Mouse (Mus musculus) gastrocnemius, postnatal 10 days (tissue): ENCODE measurements around the gene Wdr18. TPM values are rescaled to one million over a fixed set of nuclear protein-coding genes. Genes with fewer than 3 reads are reported as not detected.
A peak's percentile ranks its signal among the peaks of the same experiment; 100 is the strongest.

Experiments used
- DNase-seq: peaks from one replicate; pipeline ENCODE4 v3.0.0; 2021; ENCODE audit warnings: mixed read lengths
- long read RNA-seq, 2 experiments: library from polyadenylated mRNA; stranded (forward); transcript quantifications; one replicate each; pipeline ENCODE4 v2.0.0; 2021
- total RNA-seq, 2 experiments: library from RNA; stranded (reverse); gene quantifications; 2 replicates each; pipeline ENCODE4 v1.2.3; 2021

The Wdr18 gene
- total RNA-seq: 10 to 100 TPM; 18.0 to 21.8 TPM
- long read RNA-seq, experiment 1, transcript Wdr18-201 (10 exons, 3,911 nt): major isoform, 82 of 87 reads
- long read RNA-seq, experiment 1, partial matches to known transcripts: 1 of 87 reads
- long read RNA-seq, experiment 1, other reads (novel, unspliced or antisense): 4 of 87 reads
- long read RNA-seq, experiment 2, transcript Wdr18-201 (10 exons, 3,911 nt): major isoform, 106 of 111 reads
- long read RNA-seq, experiment 2, partial matches to known transcripts: 0 of 111 reads
- long read RNA-seq, experiment 2, other reads (novel, unspliced or antisense): 4 of 111 reads

DNA sequence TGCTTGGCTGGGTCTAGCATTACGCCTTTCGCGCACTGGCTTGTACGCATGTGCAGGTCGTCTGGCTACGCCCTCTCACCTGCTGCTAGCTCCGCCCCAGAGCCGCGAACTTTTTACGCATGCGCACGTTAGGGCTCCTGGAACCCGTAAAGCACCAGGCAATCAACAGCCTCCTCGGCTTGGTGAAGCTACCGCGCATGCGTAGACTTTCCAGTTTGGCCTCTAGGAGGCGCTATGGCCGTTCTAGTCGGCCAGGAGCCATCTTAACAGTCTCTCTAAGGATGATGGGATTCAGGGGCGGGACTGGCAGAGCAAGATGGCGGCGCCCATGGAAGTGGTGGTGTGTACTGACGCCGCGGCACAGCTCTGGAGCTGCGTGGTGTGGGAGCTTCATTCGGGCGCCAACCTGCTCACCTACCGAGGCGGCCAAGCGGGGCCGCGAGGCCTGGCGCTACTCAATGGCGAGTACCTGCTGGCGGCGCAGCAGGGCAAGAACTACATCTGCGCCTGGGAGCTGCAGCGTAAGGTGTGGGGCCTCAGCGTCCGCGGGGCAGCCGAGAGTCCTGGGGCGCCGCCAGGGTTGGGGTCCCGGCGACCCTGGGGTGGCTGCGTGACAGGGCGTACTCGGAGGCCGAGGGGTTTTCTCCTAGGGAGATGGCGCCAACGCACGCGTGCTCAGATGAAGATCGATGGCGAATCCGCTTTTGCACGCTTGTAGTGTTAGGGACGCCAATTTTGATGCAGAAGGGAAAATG, at the start of gene Wdr18:
TSS of gene Wdr18 (plus strand) at position 306 of the 755 bp plus-strand sequence.
- peak; percentile 98 for DNase-seq

DNA sequence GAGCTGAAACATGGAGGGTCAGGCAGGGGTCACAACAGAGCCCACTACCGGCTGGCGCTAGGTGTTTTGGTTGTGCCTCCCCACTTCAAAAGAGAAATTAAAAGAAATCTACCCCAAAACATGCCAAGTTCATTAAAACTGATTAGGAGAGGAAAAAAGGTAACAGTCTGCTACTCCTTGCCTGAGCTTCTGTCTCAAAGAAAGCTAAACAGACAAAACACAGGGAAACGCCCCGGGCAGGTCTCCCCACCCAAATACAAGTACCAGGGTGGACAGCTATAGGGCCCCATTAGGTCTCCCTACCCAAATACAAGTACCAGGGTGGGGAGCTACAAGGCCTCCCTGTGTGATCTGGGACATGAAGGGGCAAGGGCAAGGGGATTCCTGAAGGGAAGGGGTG, 49.4 kb upstream of the Wdr18 start, which contains the start of gene Gm26602:
TSS of gene Gm26602 (plus strand) at position 301 of the 400 bp plus-strand sequence.
- DNase-seq: no peak

DNA sequence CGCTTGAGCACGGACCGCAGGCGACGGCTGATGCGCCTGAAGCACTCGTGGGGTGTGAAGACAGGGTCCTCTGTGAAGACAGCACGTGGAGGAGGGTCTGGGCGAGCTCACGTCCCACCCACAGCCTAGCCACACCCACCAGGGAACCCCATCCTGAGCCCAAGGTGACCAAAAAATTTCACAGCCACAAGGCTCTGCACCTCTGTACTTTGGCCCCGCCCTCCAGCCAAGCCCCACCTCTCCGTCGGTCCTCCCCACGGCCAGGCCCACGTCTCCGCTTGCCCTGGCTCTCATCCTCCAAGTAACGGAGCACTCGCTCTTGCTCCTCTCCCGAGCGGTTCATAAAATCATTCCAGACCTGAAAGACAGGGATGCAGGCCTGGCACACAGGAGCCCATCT, 47.5 kb upstream of the Wdr18 start:
- DNase-seq: no peak

DNA sequence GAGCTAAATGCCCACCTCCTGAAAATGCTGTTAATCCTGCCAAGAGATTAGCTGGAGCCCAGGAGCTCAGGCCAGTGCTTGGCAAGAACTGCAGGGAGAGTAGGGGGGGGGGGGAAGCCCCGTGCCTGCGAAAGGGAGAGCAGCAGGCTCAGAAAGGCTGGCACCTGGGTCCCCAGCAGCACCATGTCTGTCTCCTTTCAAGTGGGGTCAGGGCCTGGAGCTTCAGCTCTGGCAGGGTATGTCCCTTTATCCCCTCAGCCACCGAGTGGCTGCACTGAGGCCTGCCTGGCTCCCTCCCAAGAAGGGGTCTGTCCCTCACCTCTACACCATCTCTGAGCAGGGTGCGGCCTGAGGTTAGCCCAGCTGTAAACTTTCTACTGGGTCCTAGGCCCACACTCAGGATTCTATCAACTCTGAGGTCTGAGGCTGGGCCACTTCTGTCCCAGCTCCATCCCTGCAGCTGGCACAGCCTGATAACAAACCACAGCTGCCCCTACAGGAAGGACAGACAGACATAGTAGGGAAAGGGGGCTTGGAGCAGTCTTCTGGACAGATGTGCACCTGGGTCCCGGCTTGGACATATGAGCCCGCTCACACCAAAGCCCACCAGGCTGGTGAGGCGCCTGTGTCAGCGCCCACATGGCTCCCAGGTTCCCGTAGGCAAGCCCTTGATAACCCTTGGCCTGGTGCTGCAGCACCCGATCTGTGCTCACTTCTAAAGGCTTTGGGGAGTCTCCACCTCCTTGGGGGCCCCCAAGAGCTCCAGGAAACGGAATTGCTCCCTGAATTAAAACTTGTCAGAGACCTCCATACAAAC, 45.6 kb upstream of the Wdr18 start:
- DNase-seq: no peak

DNA sequence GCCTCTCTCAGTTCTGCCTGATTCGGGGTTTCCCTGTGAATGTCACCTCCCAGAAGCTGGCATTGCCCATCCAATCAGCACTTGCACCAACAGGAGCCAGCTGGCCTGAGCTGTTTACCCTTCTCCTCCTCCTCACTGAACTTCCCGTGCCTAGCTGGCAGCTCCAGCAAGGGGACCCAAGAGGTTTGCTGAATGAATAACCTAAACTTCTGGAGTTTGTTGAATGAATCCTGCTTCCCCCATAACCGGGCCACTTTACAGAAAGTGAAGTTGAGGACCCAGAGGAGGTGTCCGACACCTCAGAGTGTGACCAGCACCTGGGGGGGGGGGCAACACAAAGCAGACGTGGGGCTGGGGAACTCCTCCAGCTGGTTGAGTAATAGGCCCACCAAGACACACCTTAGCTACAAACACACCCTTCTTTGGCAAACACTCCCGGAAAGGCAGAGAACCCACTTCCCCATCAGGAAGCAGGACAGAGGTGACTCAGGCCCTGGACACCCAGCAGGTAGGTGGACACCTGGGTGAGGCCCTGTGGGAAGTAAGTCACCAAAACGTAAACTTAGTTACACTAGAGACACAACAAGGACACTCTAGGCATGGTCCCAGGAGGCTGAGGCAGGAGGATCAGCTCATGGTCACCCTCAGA, 44.9 kb upstream of the Wdr18 start:
- no peak for DNase-seq

DNA sequence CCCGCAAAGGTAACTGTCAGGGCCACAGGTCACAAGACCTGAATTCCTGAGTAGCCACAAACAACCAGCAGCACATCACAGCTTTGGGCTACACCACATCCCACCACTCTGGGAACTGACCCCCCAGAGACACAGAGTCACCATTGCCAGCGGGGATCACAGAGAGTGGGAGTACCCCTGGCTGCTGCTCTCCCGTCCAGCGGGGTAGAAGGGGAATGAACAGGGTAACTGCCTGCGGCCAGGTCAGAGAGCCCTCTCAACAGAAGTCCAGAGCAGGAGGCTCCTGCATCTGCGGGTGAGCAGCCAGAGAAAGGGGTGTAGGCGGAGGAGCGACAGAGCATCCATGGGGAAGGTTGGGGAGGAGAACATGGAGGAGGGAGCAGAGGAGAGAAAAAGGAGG, 43.9 kb upstream of the Wdr18 start:
- no peak for DNase-seq

DNA sequence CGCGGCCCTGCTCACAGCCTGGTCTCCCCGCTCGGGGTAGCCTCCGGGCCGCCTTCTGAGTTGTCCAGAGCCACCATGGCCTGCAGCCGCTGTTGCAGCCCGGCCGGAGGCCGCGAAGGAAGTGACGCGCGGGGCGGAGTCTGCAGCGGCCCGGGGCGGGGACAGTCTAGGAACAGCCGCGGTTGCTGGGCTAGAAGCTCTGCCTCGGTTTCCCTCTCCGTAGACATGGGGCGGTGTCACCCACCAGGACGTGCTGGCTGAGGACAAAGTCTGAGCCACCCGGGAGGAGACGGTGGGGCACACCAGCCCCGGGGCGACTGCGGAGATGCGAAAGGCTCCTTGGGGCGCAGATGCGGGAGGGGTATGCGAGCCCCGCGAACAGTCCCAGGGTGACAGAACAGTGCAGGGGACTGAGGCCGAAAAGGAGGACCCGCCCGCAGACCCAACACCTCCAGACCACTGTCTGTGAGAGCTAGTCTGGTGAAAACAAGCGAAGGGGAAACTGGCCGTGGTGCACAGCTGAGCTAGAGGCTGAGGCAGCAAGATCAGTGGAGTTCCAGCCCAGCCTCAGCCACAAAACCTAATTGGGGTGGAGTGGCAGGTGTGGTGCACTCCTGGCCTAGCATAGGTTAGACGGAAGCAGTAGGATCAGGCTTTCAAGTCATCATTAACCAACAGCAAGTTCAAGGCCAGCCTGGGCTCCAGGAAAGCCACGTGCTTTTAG, 43.0 kb upstream of the Wdr18 start, which contains the start of gene Kiss1r:
TSS of gene Kiss1r (plus strand) at position 164 of the 724 bp plus-strand sequence.
- DNase-seq: peak; percentile 91

DNA sequence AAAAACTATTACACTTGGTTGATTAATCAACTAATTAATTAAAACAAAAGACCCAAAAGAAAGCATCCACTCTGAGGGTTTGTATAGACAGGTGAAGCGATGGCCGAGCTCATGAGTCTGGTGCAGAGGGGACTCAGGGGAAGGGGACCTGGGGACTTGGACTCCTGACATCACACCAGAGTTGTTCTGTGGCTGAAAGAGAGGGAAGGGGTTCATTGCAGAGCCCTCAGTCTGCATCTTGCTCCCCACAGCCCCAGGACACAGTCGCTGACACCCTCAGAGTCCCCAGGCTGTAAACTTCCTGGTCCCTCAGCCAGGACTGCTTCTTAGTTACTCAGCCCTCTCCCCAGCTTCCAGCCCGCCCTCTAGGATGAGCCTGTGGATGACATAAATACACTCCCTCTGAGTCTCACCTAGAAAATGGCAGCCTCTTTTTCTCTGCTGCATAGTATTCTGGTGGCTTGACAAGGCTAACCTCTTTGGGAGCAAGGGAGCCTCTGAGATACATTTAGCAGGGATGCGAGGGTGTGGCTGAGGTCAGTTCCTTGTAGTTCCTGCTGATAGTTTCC, 42.3 kb upstream of the Wdr18 start:
- no peak for DNase-seq

DNA sequence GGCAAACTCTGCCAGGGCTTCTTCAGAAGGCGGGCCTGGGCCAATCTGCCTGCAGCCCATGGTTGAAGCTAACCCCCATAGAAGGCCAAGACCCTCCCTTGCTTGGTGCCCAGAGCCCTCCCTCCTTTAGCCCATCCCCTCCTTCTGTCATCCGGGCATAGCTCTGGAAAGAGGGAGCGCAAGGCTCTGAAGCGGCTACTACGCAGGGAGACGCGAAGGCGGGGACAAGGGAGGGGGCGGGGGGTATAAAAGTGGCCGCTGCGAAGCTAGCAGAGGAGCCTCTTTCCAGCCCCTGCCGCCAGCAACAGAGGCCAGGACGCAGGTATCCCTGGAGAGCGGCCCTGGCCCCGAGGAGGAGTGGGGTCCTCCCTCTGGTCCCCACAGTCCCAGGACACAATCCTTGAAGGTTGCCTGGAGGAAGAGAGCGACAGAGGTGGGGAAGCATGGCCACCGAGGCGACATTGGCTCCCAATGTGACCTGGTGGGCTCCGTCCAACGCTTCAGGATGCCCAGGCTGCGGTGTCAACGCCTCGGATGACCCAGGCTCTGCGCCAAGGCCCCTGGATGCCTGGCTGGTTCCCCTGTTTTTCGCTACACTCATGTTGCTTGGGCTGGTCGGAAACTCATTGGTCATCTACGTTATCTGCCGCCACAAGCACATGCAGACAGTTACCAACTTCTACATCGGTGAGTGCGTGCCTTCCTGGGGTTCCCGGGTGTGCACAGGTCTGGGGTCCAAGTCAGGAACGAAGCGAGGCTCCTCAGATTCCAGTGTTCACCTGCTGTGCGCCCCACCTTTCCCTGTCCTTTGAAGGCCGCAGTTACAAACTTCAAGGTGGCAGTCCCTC, 41.5 kb upstream of the Wdr18 start:
- no peak for DNase-seq

DNA sequence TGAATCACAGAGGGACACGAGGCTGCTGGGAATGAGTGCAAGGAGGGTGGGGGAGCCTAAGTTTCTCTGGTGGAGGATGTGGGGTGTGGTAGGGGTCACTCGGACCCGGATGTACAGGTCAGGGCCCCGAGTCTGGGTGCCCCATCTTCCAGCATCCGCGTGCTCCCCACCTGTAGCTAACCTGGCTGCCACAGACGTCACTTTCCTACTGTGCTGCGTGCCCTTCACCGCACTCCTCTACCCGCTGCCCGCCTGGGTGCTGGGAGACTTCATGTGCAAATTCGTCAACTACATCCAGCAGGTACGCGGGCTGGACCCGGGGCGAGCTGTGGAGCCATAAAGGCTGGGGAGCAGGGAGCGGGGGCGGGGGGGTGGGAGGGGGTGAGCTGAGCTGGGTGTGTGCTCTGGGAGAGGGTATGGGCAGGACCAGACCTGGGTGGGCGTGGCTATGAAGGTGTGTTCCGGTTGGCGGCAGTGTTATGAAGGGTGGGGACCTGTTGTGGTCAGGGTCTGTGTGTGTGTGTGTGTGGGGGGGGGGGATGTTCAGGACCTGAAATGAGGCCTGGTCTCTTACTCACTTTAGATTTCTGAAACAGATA, 40.6 kb upstream of the Wdr18 start:
- no peak for DNase-seq

DNA sequence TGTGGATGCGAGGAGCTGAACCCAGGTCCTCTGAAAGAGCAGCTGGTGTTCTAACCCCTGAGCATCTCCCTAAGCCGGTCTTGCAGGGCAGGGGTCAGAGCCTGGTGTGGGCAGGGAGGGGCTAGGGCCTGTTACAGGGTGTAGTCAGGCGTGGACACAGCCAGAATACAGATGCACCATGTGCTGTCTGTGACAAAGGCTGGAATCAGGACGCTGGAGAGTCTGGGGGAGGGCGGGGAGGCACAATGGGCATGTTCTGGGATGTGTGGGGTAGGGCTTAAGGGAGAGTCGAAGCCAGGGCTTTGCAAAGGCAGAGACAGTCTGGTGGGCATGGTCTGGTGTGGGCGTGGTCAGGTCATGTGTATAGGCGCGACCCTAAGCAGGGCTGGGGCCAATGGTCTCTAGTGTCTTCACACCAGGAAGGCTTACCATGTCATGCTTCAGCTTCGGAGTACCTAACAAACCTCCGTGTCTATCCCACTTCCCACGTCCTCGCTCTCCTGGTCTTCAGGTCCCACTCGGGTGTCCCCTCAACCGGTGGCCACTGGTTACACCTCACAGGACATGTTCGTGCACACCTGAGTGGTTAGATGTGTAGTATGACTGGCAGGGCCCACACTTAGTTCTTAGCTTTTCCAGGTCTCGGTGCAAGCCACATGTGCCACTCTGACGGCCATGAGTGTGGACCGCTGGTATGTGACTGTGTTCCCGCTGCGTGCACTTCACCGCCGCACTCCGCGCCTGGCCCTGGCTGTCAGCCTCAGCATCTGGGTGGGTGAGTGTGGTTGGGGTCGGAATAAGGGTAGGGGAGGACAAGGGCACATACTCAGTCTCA, 39.7 kb upstream of the Wdr18 start:
- DNase-seq: no peak

DNA sequence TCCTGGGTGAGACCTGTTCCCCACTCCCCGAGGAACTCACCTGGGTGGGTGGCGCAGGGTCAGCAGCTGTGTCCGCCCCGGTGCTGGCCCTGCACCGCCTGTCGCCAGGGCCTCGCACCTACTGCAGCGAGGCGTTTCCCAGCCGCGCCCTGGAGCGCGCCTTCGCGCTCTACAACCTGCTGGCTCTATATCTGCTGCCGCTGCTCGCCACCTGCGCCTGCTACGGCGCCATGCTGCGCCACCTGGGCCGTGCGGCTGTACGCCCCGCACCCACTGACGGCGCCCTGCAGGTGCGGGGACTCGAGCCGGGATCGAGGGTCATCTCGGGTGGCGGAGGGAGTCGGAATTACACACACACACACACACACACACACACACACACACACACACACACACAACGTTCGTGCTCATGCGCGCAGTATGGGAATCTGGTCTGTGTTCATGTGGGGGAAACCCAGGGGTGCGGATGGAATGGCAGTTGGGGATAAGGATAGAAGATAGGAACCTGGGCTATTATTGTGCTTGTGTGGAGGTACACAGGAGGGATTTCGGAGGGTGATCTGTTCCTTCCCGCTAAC, 38.9 kb upstream of the Wdr18 start, which contains the start of gene R3hdm4:
TSS of gene R3hdm4 (minus strand) at position 251 of the 578 bp plus-strand sequence.
- no peak for DNase-seq

DNA sequence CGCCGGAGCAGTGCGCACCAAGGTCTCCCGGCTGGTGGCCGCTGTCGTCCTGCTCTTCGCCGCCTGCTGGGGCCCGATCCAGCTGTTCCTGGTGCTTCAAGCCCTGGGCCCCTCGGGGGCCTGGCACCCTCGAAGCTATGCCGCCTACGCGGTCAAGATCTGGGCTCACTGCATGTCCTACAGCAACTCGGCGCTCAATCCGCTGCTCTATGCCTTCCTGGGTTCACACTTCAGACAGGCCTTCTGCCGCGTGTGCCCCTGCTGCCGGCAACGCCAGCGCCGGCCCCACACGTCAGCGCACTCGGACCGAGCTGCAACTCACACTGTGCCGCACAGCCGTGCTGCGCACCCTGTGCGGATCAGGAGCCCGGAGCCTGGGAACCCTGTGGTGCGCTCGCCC, 38.4 kb upstream of the Wdr18 start:
- DNase-seq: no peak

DNA sequence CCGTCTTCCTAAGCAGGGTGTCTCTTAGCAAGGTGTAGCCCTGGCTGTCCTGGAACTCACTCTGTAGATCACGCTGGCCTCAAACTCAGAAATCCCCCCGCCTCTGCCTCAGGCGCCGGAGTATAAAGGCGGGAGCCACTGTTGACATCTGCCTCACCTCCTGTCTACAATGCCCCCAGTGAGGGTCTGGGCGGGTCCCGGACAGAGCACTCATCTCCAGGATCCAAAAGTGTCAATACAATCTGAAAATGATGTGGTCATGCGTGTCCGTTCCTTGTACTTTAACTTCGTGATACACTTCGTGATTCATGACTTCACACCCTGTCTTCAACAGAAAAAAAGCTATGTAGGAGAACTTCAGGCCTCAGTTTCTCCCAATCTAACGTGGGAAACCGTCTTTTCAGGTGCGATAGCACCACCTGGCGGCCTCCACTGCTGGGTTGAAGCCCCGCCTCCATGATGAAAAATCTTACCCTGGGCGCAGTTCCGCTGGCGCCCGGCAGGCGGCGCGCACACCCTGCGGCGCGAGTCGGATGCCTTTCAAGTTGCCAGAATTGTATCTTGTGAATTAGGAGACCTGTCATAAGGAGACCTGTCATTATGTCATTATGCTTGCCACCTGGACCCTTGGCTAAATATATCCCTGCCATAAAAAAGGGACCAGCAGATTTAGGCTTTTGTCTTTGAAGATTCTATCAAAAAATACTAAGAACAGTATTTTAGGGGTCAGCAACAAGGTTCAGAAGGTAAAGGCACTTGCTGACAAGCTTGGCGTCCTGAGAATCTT, 34.8 kb upstream of the Wdr18 start:
- DNase-seq: peak; percentile 93

DNA sequence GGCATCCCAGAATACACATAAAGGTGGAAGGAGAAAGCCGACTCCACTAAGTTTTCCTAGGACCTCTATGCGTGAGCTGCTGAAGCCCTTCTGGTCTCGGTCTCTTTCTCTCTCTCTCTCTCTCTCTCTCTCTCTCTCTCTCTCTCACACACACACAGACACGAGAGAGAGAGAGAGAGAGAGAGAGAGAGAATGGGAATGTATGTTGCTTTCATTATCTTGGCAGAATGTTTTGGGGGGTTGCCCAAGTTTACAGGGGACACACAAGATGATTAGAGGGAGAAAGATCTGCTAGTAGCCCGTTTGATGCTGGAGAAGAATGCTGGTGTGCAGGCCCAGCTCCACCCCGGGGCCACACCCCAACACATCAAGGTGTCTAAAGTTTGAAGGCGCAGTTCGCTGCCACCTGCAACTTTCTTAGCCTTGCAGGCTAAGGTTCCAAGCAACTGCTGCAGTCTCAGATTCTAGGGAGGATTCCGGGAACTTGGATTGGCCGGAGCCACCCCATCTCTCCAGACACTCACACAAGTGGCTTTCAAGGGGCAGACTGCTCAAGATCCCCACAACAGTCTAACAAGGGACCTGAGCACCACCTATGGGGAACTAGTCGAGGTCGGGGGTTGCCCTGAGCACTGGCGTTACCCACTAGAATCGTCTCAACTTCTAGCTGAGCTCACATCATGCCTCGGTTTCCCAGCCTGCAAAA, 34.0 kb upstream of the Wdr18 start:
- no peak for DNase-seq

DNA sequence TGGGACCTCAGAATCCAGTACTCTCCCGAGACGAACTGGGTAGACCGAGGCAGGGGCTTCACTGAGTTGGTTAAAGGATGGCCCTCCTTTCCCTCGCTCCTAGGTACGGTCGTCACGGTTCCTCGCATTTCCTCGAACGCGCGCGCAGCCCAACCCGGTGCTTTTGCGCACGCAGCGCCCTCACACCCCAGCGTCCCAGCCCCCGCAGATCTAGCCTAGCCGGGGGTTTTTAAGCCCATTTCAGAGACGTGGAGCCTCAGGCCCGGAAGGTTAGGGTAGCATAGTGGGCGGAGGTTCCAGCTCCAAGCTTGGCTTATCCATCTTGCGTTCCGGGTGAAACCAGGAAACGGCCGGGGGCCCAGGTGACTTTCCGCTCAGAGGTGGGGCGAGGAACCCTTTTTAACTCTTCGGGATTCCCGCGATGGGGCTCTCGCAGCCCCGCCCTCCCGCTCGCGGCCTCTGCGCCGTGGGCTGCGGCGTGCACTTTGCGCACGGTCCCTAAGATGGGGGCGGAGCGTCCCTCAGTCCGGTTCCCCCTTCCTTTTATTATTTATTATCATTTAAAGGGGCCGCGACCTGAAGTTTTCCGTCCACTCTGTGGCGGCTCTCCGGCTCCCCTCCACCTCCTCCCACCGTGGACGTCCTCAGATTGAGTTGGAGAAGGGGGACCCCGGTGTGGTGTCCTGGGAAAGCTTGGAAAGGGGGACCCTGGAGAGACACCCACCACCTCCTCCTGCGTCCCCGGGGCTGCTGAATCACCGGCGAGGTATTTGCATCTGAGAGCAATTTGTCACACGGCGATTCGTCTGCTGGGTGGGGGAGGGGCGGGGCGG, 33.2 kb upstream of the Wdr18 start, which contains the start of gene Arid3a:
TSS of gene Arid3a (plus strand) at position 553 of the 833 bp plus-strand sequence.
- peak; percentile 83 for DNase-seq
